Mouse (Mus musculus): ENCODE measurements around the gene Olfr995.

DNA sequence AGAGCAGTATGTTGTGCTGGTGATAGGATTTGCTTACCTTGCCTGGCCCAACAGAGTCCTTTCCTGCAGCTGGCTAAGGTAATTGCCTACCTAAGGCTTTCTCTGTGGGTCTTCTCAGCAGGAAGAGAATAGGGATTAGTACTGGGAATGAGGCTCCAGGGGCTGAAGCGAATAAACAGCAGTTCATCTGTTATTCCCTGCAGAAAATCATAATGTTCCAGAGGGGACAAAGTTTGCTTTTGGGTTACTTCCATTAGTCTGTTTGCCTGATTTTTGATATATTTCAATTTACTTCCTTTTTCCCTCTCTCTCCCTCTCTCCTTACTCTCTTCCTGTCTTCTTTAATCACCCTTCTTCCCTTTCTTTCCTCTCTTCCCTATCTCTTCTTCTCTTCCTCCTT lies at the start of gene Olfr995:
- TF ChIP-seq CTCF (IDR thresholded peaks at IDR 0.05; ENCODE audit: low read depth, low read length) (no peak), POLR2A (IDR thresholded peaks at IDR 0.05; ENCODE audit: extremely low read depth, insufficient read depth, low read length) (no peak)

All from liver, adult 2 months (tissue).